8 mouse cellular contexts compared by ENCODE assay signal in the genomic region with DNA sequence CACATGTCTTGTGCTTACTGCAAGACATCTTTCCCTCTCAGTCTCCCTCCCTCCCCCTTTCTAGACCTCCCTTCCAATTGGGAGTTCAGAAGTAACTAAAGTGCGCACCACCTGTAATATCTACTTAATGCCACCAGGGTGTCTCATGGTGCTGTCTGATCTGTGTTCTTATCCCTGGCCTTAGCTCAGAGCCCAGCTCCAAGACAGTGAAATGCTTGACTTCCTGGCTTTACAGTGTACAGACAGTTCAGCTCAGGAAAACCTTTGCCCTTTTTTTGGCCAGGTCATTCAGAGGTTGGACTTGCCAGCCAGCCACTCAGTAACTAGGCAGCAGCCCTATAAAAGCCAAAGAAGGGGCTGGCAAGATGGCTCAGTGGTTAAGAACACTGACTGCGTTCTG. TPM values are rescaled to one million over a fixed set of nuclear protein-coding genes. Genes with fewer than 3 reads are reported as not detected.
DNase-seq lines count a peak whose midpoint lies in the region; ATAC-seq and TF ChIP-seq lines count a peak whose summit lies in the region.

No protein-coding gene starts in this region.

- H3K4me1 ChIP-seq in midbrain, embryonic 11.5 days (ENCODE audit: control insufficient read depth, insufficient read depth, low read length) = no peaks in the 10 kb centered on the region
- H3K4me1 ChIP-seq in midbrain, embryonic 10.5 days = peaks cover 5% of the 10 kb centered on the region; the same call in 1 of the 2 replicates
- H3K4me1 ChIP-seq in forebrain, embryonic 13.5 days = no peaks in the 10 kb centered on the region
- no peaks in the 10 kb centered on the region for H3K4me1 ChIP-seq in hindbrain, embryonic 15.5 days (replicated peaks)
- no peaks in the 10 kb centered on the region for H3K4me1 ChIP-seq in liver, embryonic 11.5 days (replicated peaks; ENCODE audit: control insufficient read depth, insufficient read depth, low read length)

- no peak overlapping the region for H3K9ac ChIP-seq in midbrain, embryonic 11.5 days (ENCODE audit: low read length)
- H3K9ac ChIP-seq in forebrain, embryonic 13.5 days = no peak overlapping the region
- no peak overlapping the region for H3K9ac ChIP-seq in hindbrain, embryonic 15.5 days
- H3K9ac ChIP-seq in liver, embryonic 11.5 days (ENCODE audit: low read depth, low read length) = no peak overlapping the region

- no peak overlapping the region for H3K27ac ChIP-seq in midbrain, embryonic 11.5 days (ENCODE audit: low read depth, low read length)
- no peak overlapping the region for H3K27ac ChIP-seq in midbrain, embryonic 10.5 days (replicated peaks)
- H3K27ac ChIP-seq in forebrain, embryonic 13.5 days = no peak overlapping the region
- H3K27ac ChIP-seq in hindbrain, embryonic 15.5 days (replicated peaks) = no peak overlapping the region
- H3K27ac ChIP-seq in liver, embryonic 11.5 days (ENCODE audit: low read depth, low read length) = no peak overlapping the region

- H3K79me2 ChIP-seq in myocyte (ENCODE audit: control insufficient read depth, insufficient read depth) = no peaks in the 10 kb centered on the region

- H3K4me2 ChIP-seq in midbrain, embryonic 11.5 days = no peak overlapping the region
- H3K4me2 ChIP-seq in forebrain, embryonic 13.5 days = no peak overlapping the region
- H3K4me2 ChIP-seq in hindbrain, embryonic 15.5 days = no peak overlapping the region
- H3K4me2 ChIP-seq in liver, embryonic 11.5 days = no peak overlapping the region
- no peak overlapping the region for H3K4me2 ChIP-seq in myocyte (ENCODE audit: low read depth)

- TF ChIP-seq POLR2A in myocyte (IDR thresholded peaks at IDR 0.05; ENCODE audit: insufficient read length, low read depth) = no peak

- peak; percentile 79 for ATAC-seq in midbrain, embryonic 11.5 days (ENCODE audit: low FRiP score)
- peak; percentile 72 for ATAC-seq in forebrain, embryonic 13.5 days
- peak; percentile 75 for ATAC-seq in hindbrain, embryonic 15.5 days (ENCODE audit: low FRiP score, low read depth)
- peak; percentile 77 for ATAC-seq in liver, embryonic 11.5 days (replicated peaks; ENCODE audit: low FRiP score)

- no peak for DNase-seq in midbrain, embryonic 11.5 days (ENCODE audit: low spot score, missing footprints)
- DNase-seq in midbrain, embryonic 10.5 days (ENCODE audit: low spot score) = no peak
- DNase-seq in brain, adult 2 months (ENCODE audit: low read depth, low spot score) = peak; percentile 83
- DNase-seq in liver, embryonic 11.5 days (ENCODE audit: low spot score) = no peak
- DNase-seq in ovary, postnatal 36 days (ENCODE audit: low spot score) = no peak

- 46% methylated on average over 2 of the region's 2 CpGs for WGBS in midbrain, embryonic 11.5 days
- WGBS in midbrain, embryonic 10.5 days = 47% methylated on average over 2 of the region's 2 CpGs
- WGBS in forebrain, embryonic 13.5 days = 35% methylated on average over 2 of the region's 2 CpGs
- 49% methylated on average over 2 of the region's 2 CpGs for WGBS in hindbrain, embryonic 15.5 days
- WGBS in liver, embryonic 11.5 days = 47% methylated on average over 2 of the region's 2 CpGs

- no peaks in the 10 kb centered on the region for H3K9me3 ChIP-seq in midbrain, embryonic 11.5 days (ENCODE audit: control insufficient read depth, low read length)
- no peaks in the 10 kb centered on the region for H3K9me3 ChIP-seq in midbrain, embryonic 10.5 days (replicated peaks)
- H3K9me3 ChIP-seq in forebrain, embryonic 13.5 days (replicated peaks) = no peaks in the 10 kb centered on the region
- H3K9me3 ChIP-seq in hindbrain, embryonic 15.5 days = no peaks in the 10 kb centered on the region
- H3K9me3 ChIP-seq in liver, embryonic 11.5 days (ENCODE audit: control insufficient read depth, low read length) = no peaks in the 10 kb centered on the region

- no peak overlapping the region for H3ac ChIP-seq in myocyte (ENCODE audit: control insufficient read depth, insufficient read length)

- no peak overlapping the region for H3K4me3 ChIP-seq in midbrain, embryonic 11.5 days (ENCODE audit: low read depth, low read length)
- no peak overlapping the region for H3K4me3 ChIP-seq in midbrain, embryonic 10.5 days
- no peak overlapping the region for H3K4me3 ChIP-seq in forebrain, embryonic 13.5 days
- no peak overlapping the region for H3K4me3 ChIP-seq in hindbrain, embryonic 15.5 days
- H3K4me3 ChIP-seq in liver, embryonic 11.5 days (ENCODE audit: low read depth, low read length) = no peak overlapping the region
- no peak overlapping the region for H3K4me3 ChIP-seq in myocyte

- no peaks in the 10 kb centered on the region for H3K36me3 ChIP-seq in midbrain, embryonic 11.5 days (ENCODE audit: control insufficient read depth, insufficient read depth, low read length)
- peaks cover 12% of the 10 kb centered on the region for H3K36me3 ChIP-seq in midbrain, embryonic 10.5 days
- H3K36me3 ChIP-seq in forebrain, embryonic 13.5 days (ENCODE audit: poor library complexity, severe bottlenecking) = 0 out of 2 replicates have a peak, but pooled peaks cover 3% of the 10 kb centered on the region
- no peaks in the 10 kb centered on the region for H3K36me3 ChIP-seq in hindbrain, embryonic 15.5 days
- no peaks in the 10 kb centered on the region for H3K36me3 ChIP-seq in liver, embryonic 11.5 days (ENCODE audit: control insufficient read depth, insufficient read depth, low read length)
- H3K36me3 ChIP-seq in myocyte (ENCODE audit: control insufficient read depth, insufficient read depth) = peaks cover 6% of the 10 kb centered on the region

- no peaks in the 10 kb centered on the region for H3K27me3 ChIP-seq in midbrain, embryonic 11.5 days (ENCODE audit: control insufficient read depth, insufficient read depth, low read length)
- no peaks in the 10 kb centered on the region for H3K27me3 ChIP-seq in midbrain, embryonic 10.5 days (ENCODE audit: low read depth, poor library complexity, severe bottlenecking)
- H3K27me3 ChIP-seq in forebrain, embryonic 13.5 days = no peaks in the 10 kb centered on the region
- H3K27me3 ChIP-seq in hindbrain, embryonic 15.5 days = no peaks in the 10 kb centered on the region
- H3K27me3 ChIP-seq in liver, embryonic 11.5 days (replicated peaks; ENCODE audit: control insufficient read depth, insufficient read depth, low read length) = no peaks in the 10 kb centered on the region
- H3K27me3 ChIP-seq in myocyte (ENCODE audit: control insufficient read depth, insufficient read depth, insufficient read length) = no peaks in the 10 kb centered on the region

TF ChIP-seq in myocyte, 11 proteins besides CTCF, POLR2A, EP300 and RAD21:
- no peak for TF ChIP-seq TCF12 (IDR thresholded peaks at IDR 0.05; ENCODE audit: insufficient read depth, poor library complexity, severe bottlenecking)
- TF ChIP-seq POLR2AphosphoS2 (IDR thresholded peaks at IDR 0.05; ENCODE audit: insufficient read length, low read depth) = peak; percentile 39
- TF ChIP-seq MAX (IDR thresholded peaks at IDR 0.05; ENCODE audit: low read depth) = no peak

RNA-seq across cellular contexts. Expression of a gene that starts 8.9 kb away (rescaled TPM):
- 82.5 and 83.6 TPM in 2 replicates for polyA plus RNA-seq in midbrain, embryonic 11.5 days (2014; fragmentation: Nextera tagmentation; extraction: Ambion mirVana)
- 70.5 and 73.9 TPM in 2 replicates for polyA plus RNA-seq in midbrain, embryonic 10.5 days (2016; fragmentation: Nextera tagmentation; extraction: Ambion mirVana)
- 65.6 and 72.7 TPM in 2 replicates for polyA plus RNA-seq in forebrain, embryonic 13.5 days (2015; fragmentation: Nextera tagmentation; extraction: Ambion mirVana)
- 41.8 and 43.9 TPM in 2 replicates for polyA plus RNA-seq in hindbrain, embryonic 15.5 days (2015; fragmentation: Nextera tagmentation; extraction: Ambion mirVana)
- 21.7 and 24.0 TPM in 2 replicates for polyA plus RNA-seq in liver, embryonic 11.5 days (2014; fragmentation: Nextera tagmentation; extraction: Ambion mirVana)
- 17.7 TPM for polyA plus RNA-seq in myocyte (2012; fragmentation: generic; extraction: Trizol)

RNA-seq across cellular contexts. Expression of a gene that starts 12.0 kb away (rescaled TPM):
- polyA plus RNA-seq in midbrain, embryonic 11.5 days (2014; fragmentation: Nextera tagmentation; extraction: Ambion mirVana) = 533 and 541 TPM in 2 replicates
- 413 and 417 TPM in 2 replicates for polyA plus RNA-seq in midbrain, embryonic 10.5 days (2016; fragmentation: Nextera tagmentation; extraction: Ambion mirVana)
- polyA plus RNA-seq in forebrain, embryonic 13.5 days (2015; fragmentation: Nextera tagmentation; extraction: Ambion mirVana) = 393 and 402 TPM in 2 replicates
- polyA plus RNA-seq in hindbrain, embryonic 15.5 days (2015; fragmentation: Nextera tagmentation; extraction: Ambion mirVana) = 215 and 220 TPM in 2 replicates
- 323 and 337 TPM in 2 replicates for polyA plus RNA-seq in liver, embryonic 11.5 days (2014; fragmentation: Nextera tagmentation; extraction: Ambion mirVana)
- polyA plus RNA-seq in myocyte (2012; fragmentation: generic; extraction: Trizol) = 69.9 TPM

RNA-seq across cellular contexts. Expression of a gene that starts 38.7 kb away (rescaled TPM):
- polyA plus RNA-seq in midbrain, embryonic 11.5 days (2014; fragmentation: Nextera tagmentation; extraction: Ambion mirVana) = 16.5 and 17.0 TPM in 2 replicates
- polyA plus RNA-seq in midbrain, embryonic 10.5 days (2016; fragmentation: Nextera tagmentation; extraction: Ambion mirVana) = 26.4 and 27.2 TPM in 2 replicates
- polyA plus RNA-seq in forebrain, embryonic 13.5 days (2015; fragmentation: Nextera tagmentation; extraction: Ambion mirVana) = 32.8 and 37.4 TPM in 2 replicates
- polyA plus RNA-seq in hindbrain, embryonic 15.5 days (2015; fragmentation: Nextera tagmentation; extraction: Ambion mirVana) = 46.3 and 49.7 TPM in 2 replicates
- polyA plus RNA-seq in liver, embryonic 11.5 days (2014; fragmentation: Nextera tagmentation; extraction: Ambion mirVana) = 5.3 and 6.9 TPM in 2 replicates
- 40.8 TPM for polyA plus RNA-seq in myocyte (2012; fragmentation: generic; extraction: Trizol)
